Mouse (Mus musculus) cortical plate, adult 2 months (tissue): ENCODE measurements at regions not wholly inside any gene's neighbourhood (a gene's known extent, or its start where the extent isn't known, plus 50 kb on each side); places are given as distances from the start of the nearest gene placed in this dataset.
A peak's percentile ranks its signal among the peaks of the same experiment; 100 is the strongest.
"Not testable (repeated sequence)": the region's sequence is repeated elsewhere in the genome, so short reads cannot be mapped to it uniquely, and the experiment has no call there.

Experiments
- H3K27ac ChIP-seq: fragments of 200-500 bp; 2 replicates; pipeline ENCODE4 v1.5.1; 2012; ENCODE audit warnings: low read length, control low read depth, inconsistent platforms; ENCODE audit not compliant: insufficient read depth
- H3K4me1 ChIP-seq: fragments of 200-500 bp; 2 replicates; pipeline ENCODE4 v1.6.1; 2011; ENCODE audit warnings: low read length; ENCODE audit not compliant: control insufficient read depth, insufficient read depth
- H3K4me3 ChIP-seq: fragments of 200-500 bp; 2 replicates; pipeline ENCODE4 v1.5.1; 2011; ENCODE audit warnings: mild to moderate bottlenecking, low read length, control low read depth; ENCODE audit not compliant: insufficient read depth
- CTCF ChIP-seq: fragments of 200-500 bp; IDR thresholded peaks from 2 replicates; pipeline ENCODE4 v1.5.1; 2011; ENCODE audit warnings: mild to moderate bottlenecking, control low read depth, low read length; ENCODE audit not compliant: insufficient read depth; ENCODE audit errors: extremely low read depth
- POLR2A ChIP-seq: fragments of 200-500 bp; IDR thresholded peaks from 2 replicates; pipeline ENCODE4 v1.6.1; 2011; ENCODE audit warnings: mild to moderate bottlenecking, low read length, control low read depth; ENCODE audit not compliant: insufficient read depth; ENCODE audit errors: extremely low read depth

DNA sequence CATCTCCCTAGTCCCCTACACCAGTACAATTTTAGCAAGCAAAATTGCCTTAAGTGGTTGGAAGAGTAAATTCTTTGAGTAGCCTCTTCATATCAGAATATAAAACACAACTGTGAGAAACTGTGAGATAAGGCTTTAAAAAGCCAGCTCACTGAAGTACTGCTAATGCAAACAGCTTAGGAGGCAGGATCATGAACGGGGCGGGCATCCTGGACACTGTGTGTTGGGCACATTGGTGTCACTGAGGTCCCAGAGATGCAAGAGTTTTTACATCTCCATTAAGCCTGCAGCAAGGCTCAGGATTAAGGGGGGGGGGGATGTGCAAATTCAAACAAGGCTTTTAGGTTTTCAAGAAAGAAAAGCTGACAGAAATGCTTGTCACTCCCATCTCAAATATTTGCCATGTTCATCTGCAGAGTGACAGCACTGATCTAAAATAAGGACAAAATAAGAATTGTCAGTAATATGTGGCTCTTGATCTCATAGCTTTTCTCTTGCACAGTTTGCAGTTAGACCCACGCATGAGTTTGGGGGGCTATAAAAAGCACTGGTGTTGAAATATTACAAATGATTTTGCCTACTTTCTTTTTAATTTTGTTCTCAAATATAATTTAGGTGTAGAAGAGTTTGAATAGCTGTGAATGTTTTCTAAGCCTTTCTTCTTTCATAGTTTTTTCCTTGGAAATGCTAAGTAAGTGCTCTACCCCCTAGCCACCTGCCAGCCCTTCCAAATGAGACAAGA is 156.2 kb downstream of the Enc1 start:
- H3K27ac ChIP-seq: no peak overlapping the region

DNA sequence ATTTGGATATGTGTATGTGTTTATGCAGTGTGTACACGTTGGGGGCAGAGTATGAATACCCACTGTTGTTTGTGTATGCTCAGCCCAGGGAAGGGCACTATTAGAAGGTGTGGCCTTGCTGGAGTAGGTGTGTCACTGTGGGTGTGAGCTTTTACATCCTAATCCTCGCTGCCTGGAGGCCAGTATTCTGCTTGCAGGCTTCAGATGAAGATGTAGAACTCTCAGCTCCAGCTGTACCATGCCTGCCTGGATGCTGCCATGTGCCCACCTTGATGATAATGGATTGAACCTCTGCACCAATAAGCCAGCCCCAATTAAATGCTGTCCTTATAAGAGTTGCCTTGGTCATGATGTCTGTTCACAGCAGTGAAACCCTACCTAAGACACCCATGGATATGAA is 155.4 kb downstream of the Enc1 start:
- not testable (repeated sequence) for H3K27ac ChIP-seq, H3K4me3 ChIP-seq, H3K4me1 ChIP-seq

More for the DNA sequence above, 156.2 kb downstream of the Enc1 start:
- TF ChIP-seq POLR2A: no peak
- no peak for TF ChIP-seq CTCF
- Histone ChIP-seq H3K4me1 (peaks cover 10% of the 10 kb centered on the region), H3K4me3 (no peak overlapping the region)

DNA sequence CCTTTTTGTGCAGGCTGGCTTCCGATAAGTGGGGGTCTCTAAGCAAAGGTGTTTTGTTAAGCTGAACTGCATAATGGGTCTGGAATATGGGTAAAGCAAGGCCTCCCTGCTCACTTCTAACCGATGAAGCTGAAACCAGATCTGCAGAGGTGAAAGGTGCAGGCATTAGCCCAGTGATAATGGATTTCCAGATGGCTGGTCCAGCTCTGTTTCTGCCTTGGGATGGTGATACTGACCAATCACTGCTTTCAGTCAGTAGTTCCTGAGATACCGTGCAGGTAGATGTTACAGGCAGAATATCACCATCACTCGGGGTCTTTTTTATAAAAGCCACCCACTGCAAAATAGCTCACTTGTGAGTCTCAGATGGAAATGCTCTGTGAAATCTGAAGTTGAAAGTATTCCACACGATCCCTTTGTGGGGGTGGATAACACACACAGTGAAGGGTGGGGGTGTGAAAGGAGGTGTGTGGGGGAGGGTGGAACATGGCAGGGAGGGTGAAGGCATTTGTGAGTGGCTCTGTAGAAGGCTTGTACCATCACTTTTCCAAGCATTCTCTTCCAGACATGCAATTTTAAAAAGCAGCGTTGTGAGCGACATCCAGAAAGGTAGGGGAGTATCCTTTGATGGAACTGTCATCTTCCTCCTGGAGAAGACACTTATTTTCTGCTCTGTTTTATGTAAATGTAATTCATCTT is 154.0 kb downstream of the Enc1 start:
- no peak for TF ChIP-seq POLR2A
- TF ChIP-seq CTCF: no peak
- Histone ChIP-seq H3K27ac (no peak overlapping the region), H3K4me1 (peaks cover 10% of the 10 kb centered on the region), H3K4me3 (no peak overlapping the region)

DNA sequence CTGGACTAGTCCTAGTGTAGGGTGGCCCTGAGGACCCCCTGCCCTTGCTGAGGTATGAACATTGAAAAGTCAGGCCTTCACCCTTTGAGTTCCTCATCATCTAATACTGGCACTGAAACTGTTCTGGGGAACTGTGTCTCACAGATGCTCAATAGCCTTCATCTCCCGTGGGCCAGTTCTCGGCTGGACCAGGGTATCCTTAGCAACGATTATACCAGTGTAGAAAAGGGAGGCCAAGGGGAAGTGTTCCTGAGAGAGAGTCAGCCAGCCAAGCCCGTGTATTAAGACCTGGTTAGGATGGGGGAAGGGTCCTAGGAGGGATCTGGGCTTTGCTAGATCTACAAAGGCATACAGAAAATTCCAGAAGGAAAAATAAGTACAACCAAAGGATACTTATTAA is 153.2 kb downstream of the Enc1 start:
- TF ChIP-seq CTCF (no peak), POLR2A (no peak)
- Histone ChIP-seq H3K27ac (no peak overlapping the region), H3K4me1 (peaks cover 11% of the 10 kb centered on the region), H3K4me3 (no peak overlapping the region)

DNA sequence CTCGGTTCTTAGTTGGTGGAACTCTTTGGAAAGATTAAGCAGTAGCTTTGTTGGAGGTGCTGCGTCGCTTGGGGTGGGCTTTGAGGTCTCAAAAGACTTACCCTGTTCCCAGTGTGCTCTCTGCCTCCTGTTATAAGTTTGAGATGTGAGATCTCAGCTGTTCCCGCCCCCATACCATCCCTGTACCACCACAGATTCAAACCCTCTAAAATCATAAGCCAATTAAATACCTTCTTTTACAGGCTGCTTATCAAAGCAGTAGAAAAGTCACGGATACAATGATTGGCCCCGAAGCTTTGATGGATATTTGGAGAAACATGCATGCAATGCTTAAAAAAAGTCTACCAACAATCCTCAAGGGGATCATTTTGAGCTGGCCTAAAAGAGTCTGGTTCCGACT is 152.6 kb downstream of the Enc1 start:
- Histone ChIP-seq H3K4me3 (no peak overlapping the region), H3K4me1 (peaks cover 11% of the 10 kb centered on the region), H3K27ac (no peak overlapping the region)
- TF ChIP-seq CTCF (no peak), POLR2A (no peak)

DNA sequence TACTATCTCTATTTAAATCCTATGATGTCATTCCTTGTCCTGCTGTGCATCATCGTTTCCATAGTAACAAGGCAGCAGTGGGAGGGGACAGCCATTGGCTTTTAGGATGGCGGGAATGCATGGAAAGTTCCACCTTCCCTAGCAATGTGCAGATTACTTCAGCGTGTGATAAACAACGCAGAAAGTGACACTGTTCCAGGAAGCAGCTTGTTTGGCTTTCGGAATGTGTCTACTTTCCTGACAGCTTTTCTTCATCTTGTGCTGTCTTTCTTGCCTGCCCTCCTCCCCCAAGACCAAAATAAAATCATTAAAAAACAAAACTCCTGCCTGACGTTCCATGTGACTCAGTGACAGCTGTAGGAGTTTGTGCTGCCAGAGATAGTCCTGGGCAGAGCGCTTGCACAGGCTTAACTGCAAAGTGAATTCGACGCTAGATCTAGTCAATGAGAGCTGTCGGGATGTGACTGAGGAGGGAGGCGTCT is 149.6 kb downstream of the Enc1 start:
- H3K4me1 ChIP-seq: peaks cover 11% of the 10 kb centered on the region
- H3K27ac ChIP-seq: no peak overlapping the region
- no peak for TF ChIP-seq CTCF
- TF ChIP-seq POLR2A: peak; percentile 38; the same call in 1 of the 2 replicates
- H3K4me3 ChIP-seq: no peak overlapping the region

DNA sequence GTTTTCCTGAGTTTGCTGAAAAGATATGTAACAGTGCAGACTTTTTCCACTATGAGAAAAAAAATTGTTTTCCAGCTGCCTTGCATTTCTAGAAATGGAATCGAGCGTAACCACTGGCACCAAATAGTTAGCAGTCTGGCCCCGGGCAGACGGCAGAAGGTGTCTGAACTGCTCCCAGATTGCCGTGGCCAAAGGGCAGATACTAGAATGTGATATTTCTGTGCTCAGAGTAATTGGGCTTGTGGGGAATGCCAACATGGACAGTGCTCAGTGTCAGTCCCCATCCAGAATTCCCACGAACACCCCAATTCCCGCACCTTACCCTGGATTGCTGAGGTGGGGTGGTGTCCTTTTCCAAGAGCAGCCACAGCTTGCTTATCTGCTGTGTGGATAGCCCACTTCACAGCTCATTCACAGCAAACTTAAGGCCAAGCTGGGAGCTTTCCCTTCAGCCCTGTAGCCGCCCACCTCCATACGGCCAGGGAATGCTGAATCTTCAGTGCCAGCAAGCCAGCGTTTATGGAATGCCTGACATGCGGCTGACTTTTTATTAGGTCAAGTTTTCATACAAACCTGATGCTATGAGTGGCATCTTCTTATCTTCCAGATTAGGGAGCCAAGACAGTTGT is 148.1 kb downstream of the Enc1 start:
- Histone ChIP-seq H3K27ac (no peak overlapping the region), H3K4me3 (no peak overlapping the region), H3K4me1 (peaks cover 7% of the 10 kb centered on the region)
- TF ChIP-seq POLR2A (no peak), CTCF (no peak)

DNA sequence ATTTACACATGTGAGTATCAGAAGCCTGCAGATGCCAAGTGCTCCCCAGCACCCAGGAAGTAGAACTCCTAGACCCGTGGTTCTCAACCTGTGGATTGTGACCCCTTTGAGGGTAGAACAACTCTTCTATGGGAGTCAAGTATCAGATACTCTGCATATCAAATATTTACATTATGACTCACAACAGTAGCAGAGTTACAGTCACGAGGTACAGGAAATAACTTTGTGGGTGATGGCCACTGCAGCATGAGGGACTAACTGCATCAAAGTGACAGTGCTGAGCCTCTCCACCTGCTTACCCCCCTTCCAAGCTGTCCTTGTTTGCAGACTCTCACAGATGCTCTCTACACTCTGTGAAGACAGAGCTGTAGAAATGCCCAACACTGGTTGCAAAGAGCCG is 145.6 kb downstream of the Enc1 start:
- Histone ChIP-seq H3K4me3 (no peak overlapping the region), H3K27ac (no peak overlapping the region), H3K4me1 (peaks cover 5% of the 10 kb centered on the region; the same call in 1 of the 2 replicates)
- no peak for TF ChIP-seq CTCF
- no peak for TF ChIP-seq POLR2A

DNA sequence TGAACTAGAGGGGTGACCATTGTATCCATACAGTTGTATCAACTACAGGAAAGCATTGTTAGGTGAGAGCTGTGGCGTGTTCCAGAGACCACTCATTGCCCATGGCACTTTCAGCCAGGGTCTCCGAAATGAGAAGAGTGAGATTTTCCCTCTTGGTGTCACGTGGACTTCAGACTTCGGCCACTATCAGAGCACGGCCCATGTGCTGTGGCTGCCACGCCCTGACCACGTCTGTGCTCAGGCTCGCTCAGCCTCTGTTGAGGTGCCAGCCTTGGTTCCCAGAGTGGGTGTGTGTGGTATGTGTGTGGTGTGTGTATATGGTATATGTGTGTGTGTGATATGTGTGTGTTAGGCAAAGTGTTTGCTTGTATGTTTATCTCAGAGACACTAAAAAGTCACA is 144.6 kb downstream of the Enc1 start:
- H3K4me1 ChIP-seq: peaks cover 5% of the 10 kb centered on the region; the same call in 1 of the 2 replicates
- no peak overlapping the region for H3K27ac ChIP-seq
- no peak overlapping the region for H3K4me3 ChIP-seq
- TF ChIP-seq POLR2A: no peak
- TF ChIP-seq CTCF: no peak

DNA sequence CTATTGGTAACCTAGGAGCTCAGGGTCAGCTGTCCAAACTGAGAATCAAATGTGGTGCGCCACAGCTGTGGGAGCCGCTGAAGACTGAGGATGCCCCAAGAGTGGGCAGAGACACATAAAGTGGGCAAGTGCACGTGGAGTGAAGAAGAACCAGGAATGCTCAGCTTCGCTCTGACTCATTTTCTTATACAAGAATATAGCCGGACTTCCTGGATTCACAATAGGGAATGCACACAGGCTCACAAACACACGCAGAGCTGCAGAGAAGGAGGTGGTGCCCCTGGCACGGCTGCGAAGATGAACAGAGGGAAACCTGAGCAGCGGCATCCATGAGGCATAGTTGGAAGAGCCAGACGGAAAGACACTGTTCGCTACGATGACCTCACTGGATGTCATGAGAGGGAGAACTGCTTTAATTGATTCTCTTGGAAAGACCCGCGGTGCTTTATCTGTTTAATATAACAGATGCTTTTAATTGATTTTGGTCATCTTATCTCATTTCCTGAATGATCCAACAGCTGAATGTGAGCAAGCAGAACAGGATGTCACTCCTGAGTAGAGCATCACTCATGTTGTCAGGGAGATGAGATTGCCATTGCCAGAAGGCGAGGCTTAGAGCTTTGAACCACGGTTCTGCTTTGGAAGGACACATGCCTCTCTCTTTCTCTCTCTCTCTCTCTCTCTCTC is 143.3 kb downstream of the Enc1 start:
- H3K27ac ChIP-seq: no peak overlapping the region
- TF ChIP-seq POLR2A: no peak
- no peak for TF ChIP-seq CTCF
- no peak overlapping the region for H3K4me3 ChIP-seq
- peaks cover 4% of the 10 kb centered on the region; the same call in 1 of the 2 replicates for H3K4me1 ChIP-seq
